Mouse (Mus musculus): Measurements from ENCODE around the gene Rpl37. TPM values are rescaled to one million over a fixed set of nuclear protein-coding genes. Genes with fewer than 3 reads are reported as not detected.

Rpl37 gene
- total and polyA plus RNA-seq, 3 experiments = 119 to 443 (median 429) TPM

DNA sequence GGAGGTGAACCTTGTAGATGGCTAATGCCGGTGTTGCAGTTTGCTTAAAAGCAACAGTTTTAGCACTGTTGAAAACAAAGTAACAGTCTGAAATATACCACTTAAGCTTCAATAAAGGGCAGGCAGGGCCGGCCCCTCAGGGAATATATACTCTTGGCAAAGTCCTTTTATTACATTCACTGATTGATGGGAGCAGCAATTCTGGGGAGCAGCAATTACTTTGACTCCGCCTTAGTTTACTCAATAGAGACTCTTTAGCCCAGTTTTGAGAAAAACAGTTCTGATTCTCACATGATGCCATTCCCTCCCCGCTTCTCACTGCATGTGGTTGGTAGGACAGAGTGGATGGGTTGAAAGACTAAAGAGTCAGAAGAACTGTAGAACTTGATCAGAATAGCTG is 32.7 kb downstream of the Rpl37 start:
- peak; percentile 22 for DNase-seq

DNA sequence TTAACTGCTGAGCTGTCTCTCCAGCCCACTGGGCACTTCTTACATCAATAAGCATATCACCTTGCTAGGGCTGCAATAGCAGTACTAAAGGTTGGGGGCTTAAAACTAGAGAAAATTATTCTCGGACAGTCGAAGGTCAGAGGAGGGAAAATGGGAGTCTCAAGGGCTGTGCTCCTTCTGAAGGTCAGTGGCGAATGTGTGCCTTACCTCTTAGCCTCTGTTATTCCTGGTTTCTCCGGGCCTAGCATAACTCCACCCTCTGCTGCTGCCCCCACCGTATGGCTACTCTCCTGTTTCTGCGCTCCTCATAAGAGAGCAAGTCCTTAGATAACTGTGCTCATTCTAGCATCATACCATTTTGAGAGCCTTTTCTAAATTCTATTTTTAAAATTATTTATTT is 35.7 kb downstream of the Rpl37 start:
- DNase-seq = no peak

DNA sequence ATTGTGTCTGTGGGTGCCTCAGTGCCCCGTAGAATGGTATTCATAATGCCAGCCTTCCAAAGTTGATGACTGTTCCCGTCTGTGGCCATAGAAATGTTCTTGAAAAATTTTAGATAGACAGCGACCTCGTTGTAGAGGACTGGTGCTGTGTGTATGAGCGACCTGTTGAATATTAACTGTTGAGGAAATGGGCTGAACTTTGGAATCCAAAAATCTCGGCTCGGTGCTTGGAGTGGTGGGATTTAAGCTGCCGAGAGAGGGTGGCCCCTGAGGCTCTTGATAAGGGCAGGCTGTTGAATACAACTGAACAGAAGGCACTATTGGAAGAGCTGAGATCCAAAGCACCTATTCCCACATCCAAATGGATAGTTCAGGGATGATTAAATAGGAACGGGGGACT is 38.2 kb downstream of the Rpl37 start:
- DNase-seq = no peak

DNA sequence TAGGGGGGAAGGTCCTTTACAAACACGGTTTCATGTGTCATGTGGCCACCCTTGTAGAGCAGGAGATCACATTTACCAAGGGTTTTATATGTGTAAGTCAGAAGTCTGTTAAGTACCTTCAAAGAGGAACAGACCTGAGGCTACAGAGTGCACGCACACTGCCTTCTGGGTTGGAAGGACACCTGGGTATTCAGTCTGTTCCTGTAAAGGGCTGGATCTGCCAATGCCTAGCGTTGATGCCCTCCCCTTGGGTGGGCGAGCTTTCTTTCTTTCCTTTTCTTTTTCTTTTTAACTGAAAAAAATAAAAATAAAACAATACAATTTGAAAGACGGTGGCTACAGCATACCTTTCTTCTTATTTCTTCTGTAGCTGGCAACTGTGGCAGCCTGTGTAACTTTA is 38.6 kb downstream of the Rpl37 start:
- no peak for DNase-seq

DNA sequence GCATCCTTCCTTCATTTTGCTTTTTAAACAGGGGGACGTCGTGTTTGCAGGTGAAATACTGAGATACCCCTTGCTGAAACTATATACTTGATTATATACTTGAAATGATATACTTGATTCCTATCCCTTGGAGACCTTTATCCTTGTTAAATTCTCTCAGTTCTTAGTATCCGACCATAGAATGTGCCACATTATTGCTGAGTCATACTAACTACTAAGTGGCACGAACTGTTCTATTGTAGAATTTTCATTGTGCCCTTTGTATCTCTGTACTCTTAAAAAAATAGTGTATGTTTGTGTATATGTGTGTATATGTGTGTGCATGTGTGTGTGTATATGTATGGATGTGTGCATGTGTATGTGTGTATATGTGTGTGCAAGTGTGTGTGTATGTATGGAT is 39.9 kb downstream of the Rpl37 start:
- DNase-seq = no peak

DNA sequence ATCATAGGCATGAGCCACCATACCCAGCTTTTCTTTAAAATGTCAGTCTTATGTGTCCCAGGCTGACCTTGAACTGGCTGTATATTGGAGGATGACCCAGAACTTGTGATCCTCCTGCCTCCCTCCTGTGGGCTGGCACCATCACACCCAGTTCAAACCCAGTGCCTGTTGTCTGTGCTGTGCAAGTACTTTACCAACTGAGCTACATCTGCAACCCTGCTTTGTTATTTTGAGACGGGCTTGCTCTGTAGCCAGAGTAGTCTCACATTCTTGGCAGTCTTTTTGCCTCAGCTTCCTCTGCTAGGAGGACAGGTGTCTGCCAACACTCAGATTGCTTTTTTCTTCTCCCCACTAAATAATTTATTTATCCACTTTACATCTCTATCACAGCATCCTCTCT is 40.9 kb downstream of the Rpl37 start:
- no peak for DNase-seq

DNA sequence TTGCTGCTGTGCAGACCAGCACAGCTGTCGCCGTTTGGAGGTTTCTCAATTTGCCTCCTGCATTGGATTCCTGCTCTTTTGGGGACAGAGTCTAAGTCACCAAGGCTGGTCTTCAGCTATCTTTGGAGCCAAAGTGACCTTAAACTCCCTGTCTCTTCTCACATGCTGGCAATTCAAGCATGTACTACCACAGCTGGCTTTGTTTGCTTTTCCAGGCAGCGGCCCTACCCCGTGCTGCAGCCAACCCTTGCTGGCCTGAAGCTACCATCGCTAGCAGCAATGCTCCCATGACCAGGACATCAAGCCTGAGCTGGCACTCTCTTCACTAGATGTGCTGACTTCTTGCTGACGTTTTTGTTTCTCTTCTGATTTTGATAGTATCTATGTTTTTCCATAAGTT is 42.4 kb downstream of the Rpl37 start:
- peak; percentile 16 for DNase-seq

DNA sequence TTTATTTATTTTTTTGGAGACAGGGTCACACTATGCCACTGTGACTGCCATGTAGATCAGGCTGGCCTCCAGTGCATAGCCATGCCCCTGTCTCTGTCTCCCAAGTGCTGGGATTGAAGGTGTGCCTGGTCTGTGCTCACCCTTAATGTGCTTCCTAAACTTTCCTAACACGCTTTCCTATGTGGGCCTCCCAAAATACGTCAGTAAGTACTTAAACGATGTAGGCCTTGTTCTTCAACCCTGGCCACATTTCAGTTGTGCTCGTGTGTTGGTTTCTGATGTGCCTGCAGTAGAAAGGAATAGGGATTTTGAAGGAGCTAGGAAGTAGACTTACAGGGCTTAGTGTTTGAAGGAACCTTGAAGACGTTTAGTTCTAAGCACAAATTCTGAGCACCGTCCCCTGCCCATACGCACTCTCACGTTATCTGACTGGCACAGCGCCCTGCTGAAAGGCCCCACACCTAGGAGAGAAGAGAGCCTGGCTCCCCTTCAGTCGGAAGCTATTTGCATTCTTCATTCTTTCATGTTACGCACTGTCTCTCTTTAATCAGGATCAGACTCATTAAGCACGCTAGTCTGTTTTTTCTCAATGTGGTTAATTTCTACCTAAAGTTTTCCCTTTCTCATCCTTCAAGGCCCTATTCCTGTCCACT is 48.8 kb downstream of the Rpl37 start:
- DNase-seq = no peak

Other genes with a start within 250 kb of the Rpl37 start
- not detected for gene Mroh2b, start 217.9 kb upstream of the Rpl37 start, total RNA-seq (2021)
- gene Mroh2b, start 217.9 kb upstream of the Rpl37 start, polyA plus RNA-seq (2012; rRNA removed) = not detected in 2 replicates
- 10 to 100 TPM; 13.6 to 32.8 TPM for gene C7, start 52.9 kb upstream of the Rpl37 start, total RNA-seq (2021)
- gene C7, start 52.9 kb upstream of the Rpl37 start, polyA plus RNA-seq (2012; rRNA removed) = 0.53 and 0.75 TPM in 2 replicates
- 1 to 10 TPM; 7.7 to 8.6 TPM for gene Card6, start 8.1 kb upstream of the Rpl37 start, total RNA-seq (2021)
- 1.0 and 1.4 TPM in 2 replicates for gene Card6, start 8.1 kb upstream of the Rpl37 start, polyA plus RNA-seq (2012; rRNA removed)
- 10 to 100 TPM; 36.9 to 38.7 TPM for gene Prkaa1, start 27.2 kb downstream of the Rpl37 start, total RNA-seq (2021)
- gene Prkaa1, start 27.2 kb downstream of the Rpl37 start, polyA plus RNA-seq (2012; rRNA removed) = 1.8 TPM in 2 replicates
- gene Ttc33, start 68.9 kb downstream of the Rpl37 start, total RNA-seq (2021) = 10 to 100 TPM; 52.5 to 63.2 TPM
- 0.66 and 1.2 TPM in 2 replicates for gene Ttc33, start 68.9 kb downstream of the Rpl37 start, polyA plus RNA-seq (2012; rRNA removed)
- gene Ptger4, start 127.5 kb downstream of the Rpl37 start, total RNA-seq (2021) = 1 to 10 TPM; 1.2 to 1.3 TPM
- 4.4 and 5.5 TPM in 2 replicates for gene Ptger4, start 127.5 kb downstream of the Rpl37 start, polyA plus RNA-seq (2012; rRNA removed)